Mouse (Mus musculus): Measurements from ENCODE around the gene R3hdm2.

DNA sequence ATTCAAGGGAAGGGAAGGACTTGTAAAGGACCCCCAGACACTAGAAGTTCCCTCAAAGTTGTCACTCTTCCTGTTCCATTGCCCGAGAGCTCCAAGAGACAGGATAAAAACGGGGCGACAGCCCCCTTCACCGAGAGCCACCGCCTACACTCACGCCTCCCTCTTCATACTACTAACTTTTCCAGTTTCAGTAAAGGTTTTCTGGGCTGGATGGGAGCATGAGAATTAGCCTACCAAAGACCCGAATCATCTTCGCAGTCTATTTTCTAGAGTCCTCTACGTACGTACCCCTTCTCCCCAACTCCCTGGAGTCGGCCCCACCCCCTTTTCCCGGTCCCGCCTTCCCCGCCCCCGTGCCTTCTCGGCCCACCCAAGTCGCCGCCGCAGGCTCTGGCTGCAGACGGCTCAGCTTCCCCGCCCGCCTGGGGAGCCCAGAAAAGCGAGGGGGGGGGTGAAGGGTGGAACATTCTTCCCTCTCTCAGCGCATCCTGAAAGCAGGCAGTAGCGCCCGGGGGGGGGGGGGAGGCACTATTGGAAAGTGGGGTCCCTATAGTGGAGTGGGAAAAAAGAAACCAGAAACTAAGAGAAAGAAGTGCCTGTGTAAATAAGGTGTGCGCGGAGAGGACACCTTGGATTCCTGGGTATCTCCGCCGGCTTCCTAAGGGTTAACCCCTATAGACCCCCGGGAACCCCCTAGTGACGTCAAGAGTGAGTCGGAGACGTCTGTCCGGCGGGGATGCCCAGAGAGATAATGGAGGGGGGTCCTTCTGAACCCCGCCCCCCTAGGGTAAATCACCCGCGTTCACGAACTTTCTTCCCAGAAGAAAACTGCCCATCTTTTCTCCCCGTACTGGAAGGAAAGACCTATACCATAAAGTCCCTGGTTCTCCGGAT is 40.2 kb upstream of the R3hdm2 start:
- TF ChIP-seq CTCF (IDR thresholded peaks at IDR 0.05; ENCODE audit: low read depth) (no peak), EP300 (IDR thresholded peaks at IDR 0.05; ENCODE audit: low read depth) (no peak)

Data from heart, postnatal 0 days (tissue).